Mouse (Mus musculus): ENCODE results near the gene Grap2. TPM values are rescaled to one million over a fixed set of nuclear protein-coding genes. Genes with fewer than 3 reads are reported as not detected.

Grap2 gene
- total RNA-seq, 4 experiments from 2014 or later: 0.16 to 0.84 (median 0.79) TPM

- DNase-seq (ENCODE audit: low spot score in 2 of 2): no peak
Observed at GRCm38 (mm10) chr15:80680347-80681030, 108.1 kb downstream of the Grap2 start.

DNA sequence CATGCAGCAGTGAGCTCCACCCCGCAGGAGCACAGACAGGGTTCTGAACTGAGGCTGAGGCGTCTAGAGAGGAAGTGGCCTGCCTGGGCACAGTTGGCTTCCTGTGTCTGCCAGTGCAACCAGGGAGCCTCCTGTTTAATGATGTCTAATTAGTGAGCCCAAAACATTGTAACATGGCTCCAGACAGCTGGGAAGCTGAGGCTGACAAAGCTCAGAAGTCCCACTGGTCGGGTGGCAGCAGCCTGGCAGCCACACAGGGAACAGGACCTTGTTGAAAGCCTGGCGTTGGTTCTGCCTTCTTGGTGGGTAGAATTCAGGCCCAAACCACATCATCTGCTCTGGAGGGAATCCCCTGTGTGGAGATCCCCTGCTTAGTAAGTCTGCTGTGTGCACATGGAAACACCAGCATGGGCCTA is 109.1 kb downstream of the Grap2 start:
- no peak for DNase-seq (ENCODE audit: low spot score in 2 of 2)

GRCm38 (mm10) chr15:80682343-80682742 is 109.9 kb downstream of the Grap2 start:
- no peak for DNase-seq (ENCODE audit: low spot score in 2 of 2)

DNA sequence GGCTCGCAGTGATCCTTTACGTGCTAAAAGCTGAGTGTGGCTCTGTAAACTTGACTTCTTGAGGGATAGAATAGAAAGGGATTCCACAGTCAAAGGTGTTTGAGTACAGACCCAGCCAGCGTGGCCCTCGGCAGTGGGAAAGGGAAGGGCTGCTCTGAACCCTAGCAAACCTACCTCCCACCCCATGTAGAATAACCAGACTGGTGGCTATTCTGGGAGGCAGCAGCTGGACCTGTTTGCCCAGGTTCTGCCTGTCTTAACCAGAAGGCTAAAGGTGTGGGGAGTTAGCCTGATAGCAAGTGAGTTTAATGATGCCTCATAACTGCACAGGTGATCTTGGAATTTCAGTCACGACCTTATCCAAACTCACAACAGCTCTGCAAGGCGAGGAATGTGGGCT is 110.8 kb downstream of the Grap2 start:
- DNase-seq (ENCODE audit: low spot score in 2 of 2): no peak

- no peak for DNase-seq (ENCODE audit: low spot score in 2 of 2)
Observed at GRCm38 (mm10) chr15:80683990-80684389, 111.6 kb downstream of the Grap2 start.

GRCm38 (mm10) chr15:80684786-80685602 is 112.6 kb downstream of the Grap2 start:
- DNase-seq (ENCODE audit: low spot score in 2 of 2): no peak

DNA sequence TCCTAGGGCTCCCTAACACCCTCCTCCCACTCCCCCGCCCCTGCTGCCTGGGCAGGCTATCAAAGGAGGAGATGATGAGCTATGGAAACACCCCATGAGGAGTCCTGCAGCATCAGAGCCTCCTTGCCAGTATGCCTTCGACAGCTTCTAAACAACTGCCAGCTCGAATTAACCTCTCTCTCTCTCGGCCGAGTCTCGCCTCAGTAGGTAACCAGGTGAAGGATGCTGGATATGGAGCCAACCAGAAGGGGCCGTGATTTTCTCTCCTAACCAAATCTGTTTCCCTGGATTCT is 113.2 kb downstream of the Grap2 start:
- DNase-seq (ENCODE audit: low spot score in 2 of 2): no peak

- DNase-seq (ENCODE audit: low spot score in 2 of 2): no peak
Observed at GRCm38 (mm10) chr15:80688536-80688935, 116.1 kb downstream of the Grap2 start.

DNA sequence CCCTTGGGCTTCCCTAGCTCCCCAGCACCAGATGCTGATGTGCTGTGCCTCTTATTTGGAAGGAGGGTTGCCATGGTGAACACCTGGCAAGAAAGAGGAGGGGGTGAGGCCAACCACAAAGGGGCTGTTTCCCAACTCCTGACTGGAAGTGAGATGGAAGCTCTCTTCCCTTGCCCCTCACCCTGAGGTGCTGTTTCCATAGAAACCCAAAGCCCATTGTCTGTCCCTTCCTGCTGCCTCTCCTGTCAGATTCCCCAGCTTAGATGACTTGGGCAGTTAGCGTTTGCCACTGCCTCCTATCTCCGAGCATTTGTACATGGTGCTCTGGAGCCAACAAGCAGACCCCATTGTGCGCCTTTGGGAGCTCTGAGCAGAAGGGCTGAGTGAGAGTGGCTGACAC is 121.1 kb downstream of the Grap2 start:
- DNase-seq (ENCODE audit: low spot score in 2 of 2): no peak

GRCm38 (mm10) chr15:80694125-80694910 is 121.9 kb downstream of the Grap2 start:
- DNase-seq (ENCODE audit: low spot score in 2 of 2): peak; percentile 46 to 58

GRCm38 (mm10) chr15:80697564-80697963 is 125.2 kb downstream of the Grap2 start:
- DNase-seq (ENCODE audit: low spot score in 2 of 2): no peak

- DNase-seq (ENCODE audit: low spot score in 2 of 2): no peak
Observed at GRCm38 (mm10) chr15:80701481-80702257, 129.3 kb downstream of the Grap2 start.

Small RNA genes within 50 kb of the gene (microRNA-seq; reads per million reads assigned to microRNA genes)
- 0 to 0.22 reads per million in 2 experiments for gene Mir6957

Other genes with a start within 250 kb of the Grap2 start
- gene Enthd1, start 7.4 kb upstream of the Grap2 start, total RNA-seq (2022): not detected
- gene Fam83f, start 99.3 kb downstream of the Grap2 start, total RNA-seq (2022): under 1 TPM; 0.28 to 0.50 (median 0.43) TPM
- gene Tnrc6b, start 138.7 kb downstream of the Grap2 start, total RNA-seq (2022): 100 to 1,000 TPM in 3 of 4 experiments, 10 to 100 TPM in 1; 92.1 to 137 (median 115) TPM